Mouse (Mus musculus): ENCODE measurements around the gene Cep44. TPM values are rescaled to one million over a fixed set of nuclear protein-coding genes. Genes with fewer than 3 reads are reported as not detected.

Cep44 gene
- polyA plus RNA-seq, 1 experiment from 2014 or later = 50.1 TPM

Small RNAs within 50 kb of the gene (microRNA-seq; reads per million reads assigned to microRNA genes)
- not detected for gene Gm25992

Other genes starting within 250 kb of the Cep44 start
- 54.2 and 58.2 TPM in 2 replicates for gene Fbxo8, start within 50 bp of the Cep44 start, polyA plus RNA-seq (2014; fragmentation: Nextera tagmentation; extraction: Ambion mirVana)